Mouse (Mus musculus): ENCODE results near the gene Pafah1b2. TPM values are rescaled to one million over a fixed set of nuclear protein-coding genes. Genes with fewer than 3 reads are reported as not detected.

Gene Pafah1b2
- polyA plus RNA-seq, 1 experiment from 2014 or later: 148 TPM

GRCm38 (mm10) chr9:46004529-46004928 lies 8.0 kb downstream of the Pafah1b2 start:
- no peak overlapping the region for H3K4me2 ChIP-seq (ENCODE audit: low read length)
- H3K4me1 ChIP-seq (ENCODE audit: control insufficient read depth in 2 of 2, insufficient read depth in 2 of 2, low read length in 2 of 2): no peaks in the 10 kb centered on the region
- no peak overlapping the region for H3K4me3 ChIP-seq (ENCODE audit: control insufficient read depth in 1 of 2, insufficient read depth in 1 of 2, low read depth in 1 of 2, low read length in 2 of 2)
- no peak overlapping the region for H3K9ac ChIP-seq (ENCODE audit: low read length)
- H3K36me3 ChIP-seq (ENCODE audit: control insufficient read depth, insufficient read depth, low read length): no peaks in the 10 kb centered on the region
- H3K27ac ChIP-seq (replicated peaks in 1 of 2; ENCODE audit: control insufficient read depth in 1 of 2, insufficient read depth in 1 of 2, low read depth in 2 of 2, low read length in 2 of 2): no peak overlapping the region
- no peaks in the 10 kb centered on the region for H3K9me3 ChIP-seq (ENCODE audit: control insufficient read depth, low read length)
- 58% methylated on average over 3 of the region's 3 CpGs for WGBS
- no peak for ATAC-seq (ENCODE audit: insufficient number of reproducible peaks, insufficient read depth, low FRiP score, low read depth)
- no peaks in the 10 kb centered on the region for H3K27me3 ChIP-seq (ENCODE audit: control insufficient read depth, insufficient read depth, low read length)

GRCm38 (mm10) chr9:46003729-46004128 lies 8.8 kb downstream of the Pafah1b2 start:
- no peaks in the 10 kb centered on the region for H3K36me3 ChIP-seq (ENCODE audit: control insufficient read depth, insufficient read depth, low read length)
- H3K9ac ChIP-seq (ENCODE audit: low read length): no peak overlapping the region
- no peak overlapping the region for H3K4me2 ChIP-seq (ENCODE audit: low read length)
- 7% methylated on average over 7 of the region's 7 CpGs for WGBS
- ATAC-seq (ENCODE audit: insufficient number of reproducible peaks, insufficient read depth, low FRiP score, low read depth): no peak
- no peaks in the 10 kb centered on the region for H3K27me3 ChIP-seq (ENCODE audit: control insufficient read depth, insufficient read depth, low read length)
- no peaks in the 10 kb centered on the region for H3K4me1 ChIP-seq (ENCODE audit: control insufficient read depth in 2 of 2, insufficient read depth in 2 of 2, low read length in 2 of 2)
- no peaks in the 10 kb centered on the region for H3K9me3 ChIP-seq (ENCODE audit: control insufficient read depth, low read length)
- no peak overlapping the region for H3K4me3 ChIP-seq (ENCODE audit: control insufficient read depth in 1 of 2, insufficient read depth in 1 of 2, low read depth in 1 of 2, low read length in 2 of 2)
- H3K27ac ChIP-seq (replicated peaks in 1 of 2; ENCODE audit: control insufficient read depth in 1 of 2, insufficient read depth in 1 of 2, low read depth in 2 of 2, low read length in 2 of 2): no peak overlapping the region

- Histone ChIP-seq H3K9ac (ENCODE audit: low read length) (no peak overlapping the region), H3K9me3 (ENCODE audit: control insufficient read depth, low read length) (no peaks in the 10 kb centered on the region), H3K4me1 (ENCODE audit: control insufficient read depth in 2 of 2, insufficient read depth in 2 of 2, low read length in 2 of 2) (no peaks in the 10 kb centered on the region), H3K36me3 (ENCODE audit: control insufficient read depth, insufficient read depth, low read length) (no peaks in the 10 kb centered on the region), H3K27me3 (ENCODE audit: control insufficient read depth, insufficient read depth, low read length) (no peaks in the 10 kb centered on the region), H3K4me3 (ENCODE audit: control insufficient read depth in 1 of 2, insufficient read depth in 1 of 2, low read depth in 1 of 2, low read length in 2 of 2) (no peak overlapping the region), H3K27ac (replicated peaks in 1 of 2; ENCODE audit: control insufficient read depth in 1 of 2, insufficient read depth in 1 of 2, low read depth in 2 of 2, low read length in 2 of 2) (no peak overlapping the region), H3K4me2 (ENCODE audit: low read length) (no peak overlapping the region)
- no peak for ATAC-seq (ENCODE audit: insufficient number of reproducible peaks, insufficient read depth, low FRiP score, low read depth)
- 66% methylated on average over 4 of the region's 4 CpGs for WGBS
These were observed 13.5 kb downstream of the Pafah1b2 start for GRCm38 (mm10) chr9:45999009-45999408.

- peak; percentile 67 for ATAC-seq (ENCODE audit: insufficient number of reproducible peaks, insufficient read depth, low FRiP score, low read depth)
- 3% methylated on average over 4 of the region's 4 CpGs for WGBS
- Histone ChIP-seq H3K4me3 (ENCODE audit: control insufficient read depth in 1 of 2, insufficient read depth in 1 of 2, low read depth in 1 of 2, low read length in 2 of 2) (peak overlapping the region; percentile 63 to 92), H3K9me3 (ENCODE audit: control insufficient read depth, low read length) (no peaks in the 10 kb centered on the region), H3K4me1 (ENCODE audit: control insufficient read depth in 2 of 2, insufficient read depth in 2 of 2, low read length in 2 of 2) (peaks cover 9 to 20% of the 10 kb centered on the region in 2 experiments), H3K36me3 (ENCODE audit: control insufficient read depth, insufficient read depth, low read length) (0 out of 2 replicates have a peak, but pooled peaks cover 3% of the 10 kb centered on the region), H3K27ac (replicated peaks in 1 of 2; ENCODE audit: control insufficient read depth in 1 of 2, insufficient read depth in 1 of 2, low read depth in 2 of 2, low read length in 2 of 2) (peak overlapping the region; percentile 89 to 95), H3K4me2 (ENCODE audit: low read length) (peak overlapping the region; percentile 80), H3K27me3 (ENCODE audit: control insufficient read depth, insufficient read depth, low read length) (no peaks in the 10 kb centered on the region), H3K9ac (ENCODE audit: low read length) (peak overlapping the region; percentile 96)
These were observed 27.3 kb downstream of the Pafah1b2 start for GRCm38 (mm10) chr9:45985229-45985567.

GRCm38 (mm10) chr9:45984409-45985228 lies 27.9 kb downstream of the Pafah1b2 start:
- no peaks in the 10 kb centered on the region for H3K27me3 ChIP-seq (ENCODE audit: control insufficient read depth, insufficient read depth, low read length)
- ATAC-seq (ENCODE audit: insufficient number of reproducible peaks, insufficient read depth, low FRiP score, low read depth): peak; percentile 84
- no peaks in the 10 kb centered on the region for H3K9me3 ChIP-seq (ENCODE audit: control insufficient read depth, low read length)
- H3K9ac ChIP-seq (ENCODE audit: low read length): peak overlapping the region; percentile 96
- peak overlapping the region; percentile 63 to 92 for H3K4me3 ChIP-seq (ENCODE audit: control insufficient read depth in 1 of 2, insufficient read depth in 1 of 2, low read depth in 1 of 2, low read length in 2 of 2)
- 0 out of 2 replicates have a peak, but pooled peaks cover 3% of the 10 kb centered on the region for H3K36me3 ChIP-seq (ENCODE audit: control insufficient read depth, insufficient read depth, low read length)
- H3K27ac ChIP-seq (replicated peaks in 1 of 2; ENCODE audit: control insufficient read depth in 1 of 2, insufficient read depth in 1 of 2, low read depth in 2 of 2, low read length in 2 of 2): peak overlapping the region; percentile 89 to 95
- peak overlapping the region; percentile 80 for H3K4me2 ChIP-seq (ENCODE audit: low read length)
- H3K4me1 ChIP-seq (ENCODE audit: control insufficient read depth in 2 of 2, insufficient read depth in 2 of 2, low read length in 2 of 2): peaks cover 9 to 20% of the 10 kb centered on the region in 2 experiments
- under 1% methylated on average over 53 of the region's 76 CpGs for WGBS

- no peak for ATAC-seq (ENCODE audit: insufficient number of reproducible peaks, insufficient read depth, low FRiP score, low read depth)
These were observed 28.6 kb downstream of the Pafah1b2 start for GRCm38 (mm10) chr9:45983676-45984408.

GRCm38 (mm10) chr9:45981331-45981730 lies 31.2 kb downstream of the Pafah1b2 start:
- H3K27ac ChIP-seq (replicated peaks in 1 of 2; ENCODE audit: control insufficient read depth in 1 of 2, insufficient read depth in 1 of 2, low read depth in 2 of 2, low read length in 2 of 2): no peak overlapping the region
- H3K9ac ChIP-seq (ENCODE audit: low read length): no peak overlapping the region
- peaks cover 9 to 20% of the 10 kb centered on the region in 2 experiments for H3K4me1 ChIP-seq (ENCODE audit: control insufficient read depth in 2 of 2, insufficient read depth in 2 of 2, low read length in 2 of 2)
- no peaks in the 10 kb centered on the region for H3K27me3 ChIP-seq (ENCODE audit: control insufficient read depth, insufficient read depth, low read length)
- H3K4me3 ChIP-seq (ENCODE audit: control insufficient read depth in 1 of 2, insufficient read depth in 1 of 2, low read depth in 1 of 2, low read length in 2 of 2): no peak overlapping the region
- no peak for ATAC-seq (ENCODE audit: insufficient number of reproducible peaks, insufficient read depth, low FRiP score, low read depth)
- H3K9me3 ChIP-seq (ENCODE audit: control insufficient read depth, low read length): no peaks in the 10 kb centered on the region
- H3K4me2 ChIP-seq (ENCODE audit: low read length): no peak overlapping the region
- H3K36me3 ChIP-seq (ENCODE audit: control insufficient read depth, insufficient read depth, low read length): peaks cover 22% of the 10 kb centered on the region; the same call in 1 of the 2 replicates

More at GRCm38 (mm10) chr9:45983676-45984408, 28.6 kb downstream of the Pafah1b2 start:
- Histone ChIP-seq H3K4me1 (ENCODE audit: control insufficient read depth in 2 of 2, insufficient read depth in 2 of 2, low read length in 2 of 2) (peaks cover 9 to 20% of the 10 kb centered on the region in 2 experiments), H3K27me3 (ENCODE audit: control insufficient read depth, insufficient read depth, low read length) (no peaks in the 10 kb centered on the region), H3K27ac (replicated peaks in 1 of 2; ENCODE audit: control insufficient read depth in 1 of 2, insufficient read depth in 1 of 2, low read depth in 2 of 2, low read length in 2 of 2) (peak overlapping the region; percentile 89 to 95), H3K9me3 (ENCODE audit: control insufficient read depth, low read length) (no peaks in the 10 kb centered on the region), H3K4me2 (ENCODE audit: low read length) (peak overlapping the region; percentile 80), H3K9ac (ENCODE audit: low read length) (peak overlapping the region; percentile 96), H3K4me3 (ENCODE audit: control insufficient read depth in 1 of 2, insufficient read depth in 1 of 2, low read depth in 1 of 2, low read length in 2 of 2) (peak overlapping the region; percentile 63 to 92), H3K36me3 (ENCODE audit: control insufficient read depth, insufficient read depth, low read length) (peaks cover 6% of the 10 kb centered on the region; the same call in 1 of the 2 replicates)
- 1% methylated on average over 23 of the region's 23 CpGs for WGBS
